Mouse (Mus musculus) midbrain, embryonic 14.5 days (tissue): ENCODE measurements around the gene Tnpo3. TPM values are rescaled to one million over a fixed set of nuclear protein-coding genes. Genes with fewer than 3 reads are reported as not detected.

Experiments used
- ATAC-seq: fragments of 200-750 bp; cut with Nextera tagmentation; 2 replicates; pipeline ENCODE4 v1.8.0; 2017; ENCODE audit warnings: moderate number of reproducible peaks, moderate library complexity; ENCODE audit not compliant: low FRiP score, low TSS enrichment
- DNase-seq: peaks from one replicate; pipeline ENCODE4 v3.0.0-alpha.2; 2015
- H3K27ac ChIP-seq: fragments of 300-500 bp; sonication (generic); replicated peaks from 2 replicates; pipeline ENCODE4 v1.5.1; 2014; ENCODE audit warnings: mild to moderate bottlenecking, low read depth, low read length, moderate library complexity
- H3K27me3 ChIP-seq: fragments of 300-500 bp; sonication (generic); 2 replicates; pipeline ENCODE4 v1.6.1; 2014; ENCODE audit warnings: low read length, control low read depth, mixed read lengths; ENCODE audit not compliant: control insufficient read depth, insufficient read depth
- H3K36me3 ChIP-seq: fragments of 300-500 bp; sonication (generic); 2 replicates; pipeline ENCODE4 v1.6.1; 2014; ENCODE audit warnings: low read length, control low read depth; ENCODE audit not compliant: control insufficient read depth, insufficient read depth
- H3K4me1 ChIP-seq: fragments of 300-500 bp; sonication (generic); 2 replicates; pipeline ENCODE4 v1.6.1; 2014; ENCODE audit warnings: mild to moderate bottlenecking, antibody characterized with exemption, low read length, control low read depth; ENCODE audit not compliant: control insufficient read depth, insufficient read depth
- H3K4me2 ChIP-seq: fragments of 300-500 bp; sonication (generic); 2 replicates; pipeline ENCODE4 v1.6.1; 2014; ENCODE audit warnings: mild to moderate bottlenecking, low read length, moderate library complexity
- H3K4me3 ChIP-seq: fragments of 300-500 bp; sonication (generic); replicated peaks from 2 replicates; pipeline ENCODE4 v1.5.1; 2014; ENCODE audit warnings: low read depth, low read length
- H3K9ac ChIP-seq: fragments of 300-500 bp; sonication (generic); replicated peaks from 2 replicates; pipeline ENCODE4 v1.6.1; 2014; ENCODE audit warnings: mild to moderate bottlenecking, low read length, moderate library complexity
- H3K9me3 ChIP-seq: fragments of 300-500 bp; sonication (generic); 2 replicates; pipeline ENCODE4 v1.6.1; 2016; ENCODE audit warnings: low read length, control low read depth, mixed read lengths; ENCODE audit not compliant: control insufficient read depth
- WGBS: fragments of 180-500 bp; shearing (Covaris S2); extraction: QIAGEN DNeasy Blood & Tissue Kit; methylation state at CpG from one replicate; pipeline ENCODE4 v1.1.7; 2014; 5-methylcytosine and 5-hydroxymethylcytosine counted together
- polyA plus RNA-seq: library from polyadenylated mRNA; unstranded; fragments of >200 nt; fragmentation: Nextera tagmentation; extraction: Ambion mirVana; gene quantifications from 2 replicates; pipeline ENCODE4 v1.2.1, GENCODE M21; 2014

Gene Tnpo3
- polyA plus RNA-seq, 1 experiment from 2014 or later = 102 TPM

DNA sequence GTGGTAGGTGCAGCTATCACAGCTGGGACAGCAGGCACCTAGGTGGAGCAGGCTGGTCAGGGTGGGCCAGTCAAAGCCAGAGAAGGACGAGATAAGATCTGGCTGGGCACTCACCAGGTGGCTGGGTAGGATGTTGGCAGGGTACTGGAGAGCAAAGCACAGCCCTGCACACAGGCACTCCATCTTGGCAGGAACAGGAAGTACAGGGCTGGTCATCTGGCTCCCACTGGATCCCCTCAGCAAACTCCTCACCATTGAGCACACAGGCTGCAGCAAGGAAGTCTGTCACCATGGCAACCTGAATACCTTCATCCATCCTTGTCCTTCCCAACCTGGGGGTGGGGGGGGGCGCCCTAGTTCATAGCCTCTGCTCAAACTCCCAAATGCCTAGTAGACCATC, 111.9 kb downstream of the Tnpo3 start:
- Histone ChIP-seq H3K4me1 (0 out of 2 replicates have a peak, but pooled peaks cover 4% of the 10 kb centered on the region), H3K9me3 (no peaks in the 10 kb centered on the region), H3K4me2 (no peak overlapping the region), H3K27ac (no peak overlapping the region), H3K4me3 (no peak overlapping the region), H3K27me3 (peaks cover 13% of the 10 kb centered on the region), H3K9ac (no peak overlapping the region), H3K36me3 (no peaks in the 10 kb centered on the region)
- 25% methylated on average over 2 of the region's 2 CpGs for WGBS
- DNase-seq (peak; percentile 39), ATAC-seq (no peak)

DNA sequence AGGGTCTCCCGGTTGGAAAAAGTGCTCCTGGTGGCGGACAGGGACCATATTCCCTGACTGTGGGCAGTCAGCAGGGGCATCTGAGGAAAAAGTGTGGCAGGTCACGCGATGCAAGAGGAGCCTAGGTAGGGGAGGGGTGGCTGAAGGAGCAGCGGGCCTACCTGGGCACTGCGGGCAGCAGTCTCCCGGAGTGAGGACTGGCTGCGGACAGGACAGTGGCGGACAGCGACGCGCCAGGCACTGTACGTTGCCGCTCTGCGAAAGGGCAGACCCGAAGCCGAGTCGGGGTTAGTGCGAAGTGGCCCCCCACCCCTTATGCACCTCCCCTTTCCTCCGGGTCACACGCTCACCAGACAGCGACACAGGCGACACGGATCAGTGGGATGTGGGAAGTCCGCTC, 113.4 kb downstream of the Tnpo3 start:
- Histone ChIP-seq H3K27me3 (peaks cover 13% of the 10 kb centered on the region), H3K9ac (no peak overlapping the region), H3K36me3 (no peaks in the 10 kb centered on the region), H3K4me1 (0 out of 2 replicates have a peak, but pooled peaks cover 4% of the 10 kb centered on the region), H3K4me3 (no peak overlapping the region), H3K4me2 (no peak overlapping the region), H3K27ac (no peak overlapping the region), H3K9me3 (no peaks in the 10 kb centered on the region)
- WGBS = 14% methylated on average over 15 of the region's 25 CpGs
- DNase-seq (no peak), ATAC-seq (no peak)

DNA sequence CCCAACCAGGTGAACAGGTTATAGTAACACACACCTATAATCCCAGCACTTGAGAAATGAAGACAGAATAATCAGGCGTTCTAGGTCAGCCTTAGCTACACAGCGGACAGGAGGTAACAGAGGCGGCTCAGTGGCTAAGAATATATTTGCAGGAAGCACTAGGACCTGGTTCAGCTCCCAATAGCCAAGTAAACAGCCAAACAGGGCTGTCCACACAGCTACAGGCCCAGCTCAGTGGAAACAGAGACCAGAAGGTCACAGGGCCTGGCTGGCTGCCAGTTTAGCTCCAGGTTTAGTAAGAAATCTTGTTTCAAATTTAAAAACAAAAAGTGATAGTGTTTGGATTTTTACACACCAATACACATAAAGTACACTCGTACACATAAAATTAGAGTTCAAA, 115.6 kb downstream of the Tnpo3 start:
- Histone ChIP-seq H3K4me2 (no peak overlapping the region), H3K4me3 (no peak overlapping the region), H3K9ac (no peak overlapping the region), H3K27me3 (peaks cover 13% of the 10 kb centered on the region), H3K4me1 (0 out of 2 replicates have a peak, but pooled peaks cover 4% of the 10 kb centered on the region), H3K9me3 (no peaks in the 10 kb centered on the region), H3K36me3 (no peaks in the 10 kb centered on the region), H3K27ac (no peak overlapping the region)
- no peak for DNase-seq
- no peak for ATAC-seq
- WGBS = 92% methylated on average over 4 of the region's 4 CpGs

Other genes with a start within 250 kb of the Tnpo3 start
- 0.31 and 0.36 TPM in 2 replicates for gene Opn1sw, start 221.4 kb downstream of the Tnpo3 start, polyA plus RNA-seq
- gene Ccdc136, start 213.6 kb downstream of the Tnpo3 start, polyA plus RNA-seq = 30.6 and 33.5 TPM in 2 replicates
- 1.6 and 4.0 TPM in 2 replicates for gene Flnc, start 176.6 kb downstream of the Tnpo3 start, polyA plus RNA-seq
- gene Atp6v1f, start 142.2 kb downstream of the Tnpo3 start, polyA plus RNA-seq = 318 and 408 TPM in 2 replicates
- 0.84 TPM in 1 of 2 replicates, not detected in the other for gene Atp6v1fnb, start 138.4 kb downstream of the Tnpo3 start, polyA plus RNA-seq
- 11.6 and 12.1 TPM in 2 replicates for gene Kcp, start 101.9 kb downstream of the Tnpo3 start, polyA plus RNA-seq
- 1.1 and 1.9 TPM in 2 replicates for gene Irf5, start 83.3 kb downstream of the Tnpo3 start, polyA plus RNA-seq
- 3.2 and 3.8 TPM in 2 replicates for gene Tspan33, start 84.3 kb upstream of the Tnpo3 start, polyA plus RNA-seq
- 9.2 and 14.4 TPM in 2 replicates for gene Smo, start 125.6 kb upstream of the Tnpo3 start, polyA plus RNA-seq
- 15.1 and 18.0 TPM in 2 replicates for gene Ahcyl2, start 158.1 kb upstream of the Tnpo3 start, polyA plus RNA-seq